Mouse (Mus musculus) testis, adult 2 months (tissue): ENCODE measurements around the gene Adat2.

ENCODE experiments used
- CTCF ChIP-seq: fragments of 200-500 bp; IDR thresholded peaks from 2 replicates; pipeline ENCODE4 v1.5.1; 2012; ENCODE audit warnings: low read depth, mild to moderate bottlenecking, inconsistent platforms, low read length, moderate library complexity; ENCODE audit not compliant: control insufficient read depth, insufficient read depth, insufficient replicate concordance
- POLR2A ChIP-seq: fragments of 200-500 bp; IDR thresholded peaks from 2 replicates; pipeline ENCODE4 v1.6.1; 2012; ENCODE audit warnings: low read depth, mild to moderate bottlenecking, inconsistent platforms, low read length, moderate library complexity; ENCODE audit not compliant: control insufficient read depth

DNA sequence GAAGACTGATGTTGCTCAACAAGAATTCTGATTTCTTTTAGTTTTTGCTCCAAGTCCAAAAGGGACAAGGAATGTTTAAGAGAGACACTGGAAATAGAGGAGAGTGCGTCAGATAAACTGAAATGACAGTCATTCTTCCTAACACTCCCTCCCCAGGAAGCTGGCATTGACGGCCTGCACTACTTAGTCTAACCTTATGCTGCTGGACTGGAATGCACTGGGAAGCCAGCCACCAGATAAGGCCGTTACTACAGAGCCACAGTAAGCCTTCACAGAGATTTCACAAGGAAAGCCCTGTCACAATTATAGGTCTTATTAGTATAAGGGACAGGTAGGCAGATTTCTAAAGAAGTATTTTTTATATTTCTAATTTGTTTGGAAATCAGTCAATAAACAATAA, 17.9 kb upstream of the Adat2 start:
- TF ChIP-seq CTCF (no peak), POLR2A (no peak)
